Mouse (Mus musculus) left cerebral cortex, adult 11 months (tissue): ENCODE data around the gene Gm45623.

Experiments used
- DNase-seq: peaks from one replicate; pipeline ENCODE4 v3.0.0; 2022; ENCODE audit warnings: low spot score

Gene Gm45623

DNA sequence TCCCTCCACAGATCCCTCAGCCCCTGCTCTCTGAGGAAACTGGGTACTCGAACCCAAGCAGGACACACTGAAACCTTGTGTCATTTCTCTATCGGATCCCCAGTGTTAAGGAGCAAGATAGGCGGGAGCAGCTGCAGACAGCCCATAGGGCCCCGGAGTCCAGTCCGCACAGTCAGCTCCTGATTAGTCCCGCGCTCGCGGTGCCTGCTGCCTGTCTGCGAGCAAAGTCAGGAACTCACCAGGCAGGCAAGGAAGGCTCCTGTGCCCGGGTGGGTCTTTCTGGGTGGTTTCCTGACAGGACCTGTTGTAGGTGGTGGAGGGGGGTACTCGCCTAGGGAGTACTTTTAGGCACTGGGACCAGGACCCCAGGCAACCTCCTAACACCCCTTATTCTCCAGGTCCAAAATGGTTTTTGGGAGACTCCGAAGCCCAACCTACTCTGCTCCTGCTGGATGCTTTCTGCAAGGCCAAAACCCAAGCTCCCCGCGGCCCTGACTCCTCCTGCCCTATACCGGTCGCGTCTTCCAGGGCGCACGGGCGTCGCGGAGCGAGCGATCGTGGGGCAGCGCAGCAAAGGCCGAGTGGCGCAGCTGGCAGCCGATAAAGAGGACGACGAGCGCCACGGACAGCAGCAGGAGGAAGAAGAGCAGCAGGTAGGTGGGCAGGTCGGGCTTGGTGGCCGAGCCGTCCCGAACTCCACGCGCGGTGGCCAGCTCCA lies 994 bp downstream of the Gm45623 start:
- DNase-seq = no peak

GRCm38 (mm10) chr13:56751774-56752173 lies 1.9 kb downstream of the Gm45623 start:
- DNase-seq = no peak

- DNase-seq = no peak
These were observed 4.2 kb downstream of the Gm45623 start for GRCm38 (mm10) chr13:56749377-56749776.

- no peak for DNase-seq
These were observed 6.1 kb downstream of the Gm45623 start for GRCm38 (mm10) chr13:56747554-56747953.

DNA sequence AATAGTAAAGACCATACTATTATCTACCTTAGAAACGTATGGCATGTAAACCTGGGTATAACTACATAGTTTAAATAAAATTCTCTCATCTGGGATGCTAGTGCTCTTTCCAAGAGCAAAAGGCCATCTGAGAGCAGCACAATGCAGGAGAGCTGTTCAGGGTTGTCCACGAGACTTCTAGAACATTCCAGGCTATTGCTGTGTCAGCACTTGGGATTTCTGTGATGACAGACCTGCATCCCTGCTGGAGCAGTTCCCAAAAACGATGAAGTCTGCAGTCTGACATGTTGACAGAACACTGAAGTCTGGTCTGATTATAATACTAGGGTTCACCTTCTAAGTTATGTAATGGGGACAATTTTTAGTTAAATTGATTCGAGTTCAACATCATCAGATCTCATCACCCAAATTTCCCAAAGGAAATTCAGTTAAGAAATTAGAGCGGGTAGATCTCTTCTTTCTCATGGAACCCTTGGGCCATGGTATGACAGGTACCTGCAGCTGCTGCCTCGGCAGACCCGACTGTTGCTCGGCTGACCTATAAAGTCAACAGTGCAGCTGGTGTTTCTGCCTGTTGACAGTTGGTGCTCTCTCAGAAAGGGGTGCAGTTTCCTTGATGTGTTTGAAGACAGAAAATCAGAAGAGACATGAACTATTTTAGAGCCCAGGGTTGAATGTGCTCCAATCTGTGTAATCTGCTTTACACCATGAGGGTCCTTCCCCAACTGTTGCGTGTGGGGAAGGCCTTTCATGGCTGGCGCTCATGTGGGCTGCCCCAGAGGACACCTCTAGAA lies 6.7 kb downstream of the Gm45623 start:
- no peak for DNase-seq

- no peak for DNase-seq
These were observed 11.2 kb downstream of the Gm45623 start for GRCm38 (mm10) chr13:56742325-56742901.

- no peak for DNase-seq
These were observed 11.9 kb downstream of the Gm45623 start for GRCm38 (mm10) chr13:56741691-56742090.

DNA sequence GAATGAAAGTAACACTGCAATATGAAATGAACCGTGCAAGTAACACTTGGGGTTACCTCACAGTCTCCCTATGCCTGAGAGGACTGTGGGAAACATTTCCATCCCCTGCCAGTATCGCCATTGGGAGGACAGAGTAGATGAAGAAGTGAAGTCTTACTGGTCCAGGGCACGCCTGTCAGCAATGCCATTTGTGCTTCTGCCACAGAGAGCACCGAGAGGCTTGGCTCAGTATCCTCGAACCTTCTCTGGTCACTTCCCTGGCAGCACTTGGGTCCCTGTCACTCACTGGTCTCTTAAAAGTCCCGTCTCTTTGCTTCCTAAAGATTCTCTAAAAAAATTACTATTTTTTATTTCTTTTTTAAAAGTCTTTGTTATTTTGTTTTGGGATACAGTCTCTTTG lies 13.1 kb downstream of the Gm45623 start:
- no peak for DNase-seq

DNA sequence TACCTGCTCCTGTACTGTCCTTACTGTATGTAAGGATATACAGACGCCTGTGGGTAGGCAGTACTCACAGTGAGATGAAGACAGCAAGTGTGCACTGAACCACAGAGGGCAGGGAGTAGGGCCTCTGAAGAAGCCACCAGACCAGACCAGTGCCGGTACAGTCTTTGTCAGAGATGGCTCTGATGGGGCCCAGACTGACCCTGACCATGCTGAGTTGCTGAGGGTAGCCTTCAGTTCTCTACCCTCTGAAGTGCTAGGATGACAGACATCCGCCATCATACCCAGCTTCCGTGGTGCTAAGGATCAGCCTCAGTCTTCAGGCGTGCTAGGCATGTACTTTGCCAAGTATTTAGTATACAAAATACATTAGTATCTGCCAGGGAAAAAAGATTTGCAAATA lies 14.1 kb downstream of the Gm45623 start:
- DNase-seq = no peak

- DNase-seq = no peak
These were observed 18.3 kb downstream of the Gm45623 start for GRCm38 (mm10) chr13:56735212-56735875.

DNA sequence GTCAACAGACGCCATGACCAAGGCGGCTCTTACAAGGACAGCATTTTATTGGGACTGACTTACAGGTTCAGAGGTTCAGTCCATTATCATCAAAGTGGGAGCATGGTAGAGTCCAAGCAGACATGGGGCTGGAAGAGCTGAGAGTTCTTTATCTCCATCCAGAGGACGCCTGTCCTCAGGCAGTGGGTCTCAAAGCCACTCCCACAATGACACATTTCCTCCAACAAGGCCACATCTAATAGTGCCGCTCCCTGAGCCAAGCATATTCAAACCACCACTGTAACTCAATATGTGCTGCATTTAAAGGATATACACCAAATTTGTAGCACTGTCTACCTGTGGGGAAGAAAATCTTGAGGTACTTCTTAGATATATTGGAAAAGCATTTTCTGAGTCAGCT lies 19.0 kb downstream of the Gm45623 start:
- DNase-seq = no peak

DNA sequence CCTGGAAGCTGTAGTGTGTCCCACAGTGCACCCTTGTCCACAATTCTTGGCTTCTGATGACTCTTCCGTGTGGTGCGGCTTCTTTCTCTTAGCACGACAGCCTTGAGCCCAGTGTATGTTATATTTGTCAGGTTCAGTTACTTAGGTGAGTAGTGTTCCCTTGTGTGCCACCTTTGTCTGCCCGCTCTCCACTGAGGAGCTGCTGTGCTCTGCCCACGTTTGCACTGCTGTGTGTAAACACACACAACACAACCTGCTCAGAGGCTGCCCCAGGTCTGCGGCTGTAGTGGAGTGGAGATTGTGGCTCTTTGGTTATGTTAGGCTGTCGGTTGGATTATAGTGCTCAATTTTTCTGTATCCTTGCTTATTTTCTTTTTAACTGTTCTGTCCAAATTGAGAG lies 24.6 kb downstream of the Gm45623 start:
- no peak for DNase-seq

- no peak for DNase-seq
These were observed 27.1 kb downstream of the Gm45623 start for GRCm38 (mm10) chr13:56726551-56726950.

DNA sequence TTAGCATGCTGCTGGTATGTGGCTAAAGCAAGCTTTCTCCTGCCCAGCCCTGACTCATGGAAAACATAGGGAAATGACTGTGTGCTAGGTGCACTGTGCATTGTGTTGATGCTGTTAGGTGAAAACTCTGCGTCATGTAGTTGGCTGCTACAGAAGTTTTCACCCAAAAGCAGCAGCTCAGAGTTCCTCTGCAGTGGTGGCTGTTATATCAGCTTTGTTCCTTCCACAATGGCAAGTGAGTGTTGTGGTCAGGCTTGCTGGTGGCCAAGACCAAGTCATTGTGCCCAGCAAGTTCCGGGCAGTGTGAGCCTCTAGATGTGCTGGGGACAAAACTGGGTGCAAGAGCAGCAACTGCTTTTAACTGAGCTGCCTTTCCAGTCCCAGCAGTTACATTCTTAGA lies 41.4 kb downstream of the Gm45623 start:
- no peak for DNase-seq

DNA sequence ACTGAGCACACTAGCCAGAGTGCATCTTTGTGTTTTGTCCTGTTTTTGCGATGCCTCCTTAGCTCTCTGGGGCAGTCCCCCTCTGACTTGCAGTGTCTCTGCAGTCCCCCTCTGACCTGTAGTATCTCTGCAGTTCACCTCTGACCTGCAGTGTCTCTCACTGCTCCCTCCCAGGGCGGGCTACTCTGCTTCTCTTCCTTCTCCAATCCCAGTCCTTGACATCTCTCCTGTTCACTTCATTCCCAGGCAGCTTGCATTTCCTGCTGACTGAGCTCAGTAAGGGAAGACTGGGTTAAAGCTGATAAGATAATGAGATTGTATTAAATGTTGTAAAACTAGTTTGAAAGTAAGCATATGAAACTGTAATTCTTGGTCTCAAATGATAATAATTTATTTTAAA lies 43.0 kb downstream of the Gm45623 start:
- no peak for DNase-seq

DNA sequence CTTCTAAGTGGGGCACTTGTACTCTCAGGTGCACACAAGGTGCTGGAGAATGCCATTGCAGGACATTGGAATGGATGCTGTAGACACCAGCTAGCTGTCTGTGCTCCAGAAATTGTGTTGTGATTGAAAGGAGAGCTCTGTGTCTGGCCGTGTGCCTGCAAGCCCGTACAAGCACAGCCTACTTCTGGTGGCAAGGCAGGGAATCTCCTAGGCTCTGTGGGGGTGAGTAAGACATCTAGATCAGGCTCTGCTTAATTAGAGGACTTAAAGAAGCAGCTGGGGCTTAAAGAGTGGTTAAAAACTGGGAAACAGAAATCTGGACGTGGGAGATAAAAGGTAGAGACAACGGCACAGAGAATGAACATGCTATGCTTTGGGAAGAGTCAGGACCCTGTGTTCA lies 46.0 kb downstream of the Gm45623 start:
- no peak for DNase-seq

DNA sequence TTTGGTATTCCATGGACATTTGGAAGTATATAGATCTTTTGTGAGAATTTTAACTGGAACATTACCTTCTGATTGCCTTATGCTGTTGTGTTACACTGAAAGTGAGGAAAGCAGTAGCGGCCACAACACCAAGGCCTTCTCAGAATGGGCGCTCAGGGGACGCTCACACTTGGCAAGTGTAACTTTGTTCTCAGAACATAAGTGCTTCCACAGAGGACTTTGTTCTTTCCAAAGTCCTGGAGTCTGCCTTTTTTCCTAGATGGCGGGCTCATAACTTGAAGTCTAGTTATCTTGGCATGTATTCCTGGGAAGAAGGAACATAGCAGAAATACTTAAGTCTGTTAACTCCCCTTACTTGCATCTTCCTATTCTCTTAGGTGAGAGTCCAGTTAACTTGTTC lies 46.5 kb downstream of the Gm45623 start:
- DNase-seq = no peak

DNA sequence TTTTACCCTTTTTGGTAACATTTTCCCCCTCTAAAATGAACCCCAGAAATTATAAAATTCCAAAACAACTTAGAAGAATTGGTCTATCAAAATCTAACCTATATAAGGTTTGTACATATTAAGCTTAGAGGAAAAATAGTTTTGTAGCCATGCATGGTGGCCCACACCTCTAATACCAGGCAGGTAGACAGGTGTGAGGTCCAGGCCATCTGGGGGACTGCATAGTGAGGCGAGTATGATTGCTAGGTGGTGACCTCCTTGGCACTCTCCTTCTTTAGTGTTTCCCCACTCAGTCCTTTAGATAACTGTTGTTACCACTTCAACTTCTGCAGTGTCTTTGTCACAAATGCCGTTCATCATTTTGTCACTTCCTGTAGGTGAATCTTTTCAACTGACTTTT lies 49.0 kb downstream of the Gm45623 start:
- no peak for DNase-seq

DNA sequence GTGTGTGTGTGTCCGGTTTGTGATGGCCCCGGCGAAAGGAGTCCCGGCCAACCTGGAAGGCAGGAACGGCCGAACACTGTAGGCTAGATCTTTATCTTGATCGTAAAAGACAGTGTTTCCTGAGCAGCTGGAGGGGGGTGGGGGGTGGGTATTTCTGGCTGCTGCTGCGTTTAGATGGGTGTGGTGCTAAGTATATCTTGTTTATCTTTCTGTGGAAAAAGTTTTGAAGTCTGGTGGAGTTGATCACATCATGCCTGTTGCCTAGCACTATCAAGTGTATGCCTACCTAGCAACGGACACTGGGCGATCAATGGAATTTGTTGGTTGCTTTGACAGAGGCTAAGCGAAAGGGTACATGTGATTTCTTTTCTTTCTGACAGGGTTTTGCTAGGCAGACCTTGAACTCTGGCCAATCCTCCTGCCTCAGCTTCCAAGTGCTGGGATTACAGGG lies 49.7 kb downstream of the Gm45623 start:
- no peak for DNase-seq

- DNase-seq = no peak
These were observed 50.3 kb downstream of the Gm45623 start for GRCm38 (mm10) chr13:56703222-56703870.

GRCm38 (mm10) chr13:56702469-56703221 lies 51.0 kb downstream of the Gm45623 start, which contains the start of gene Smad5:
Gene Smad5, plus strand, starts transcription at chr13:56703010.
- DNase-seq = peak; percentile 73
